Mouse (Mus musculus) thymus, postnatal 25 days (tissue): Measurements from ENCODE around the gene Ralgds.
"Not testable (repeated sequence)": the region's sequence is repeated elsewhere in the genome, so short reads cannot be mapped to it uniquely, and the experiment has no call there.

ENCODE experiments used
- DNase-seq: peaks from one replicate; pipeline ENCODE4 v3.0.0; 2022

The Ralgds gene

GRCm38 (mm10) chr2:28506291-28506690 is 6.6 kb upstream of the Ralgds start:
- DNase-seq: no peak

GRCm38 (mm10) chr2:28511600-28511999 is 1.3 kb upstream of the Ralgds start:
- not testable (repeated sequence) for DNase-seq

- peak; percentile 35 for DNase-seq
Observed at GRCm38 (mm10) chr2:28513431-28514370, 776 bp downstream of the Ralgds start.

GRCm38 (mm10) chr2:28514489-28514888 is 1.6 kb downstream of the Ralgds start:
- DNase-seq: peak; percentile 86

GRCm38 (mm10) chr2:28517206-28517909 is 4.4 kb downstream of the Ralgds start:
- DNase-seq: peak; percentile 71

- peak; percentile 33 for DNase-seq
Observed at GRCm38 (mm10) chr2:28518231-28518630, 5.3 kb downstream of the Ralgds start.

- DNase-seq: no peak
Observed at GRCm38 (mm10) chr2:28520581-28520980, 7.7 kb downstream of the Ralgds start.

- DNase-seq: no peak
Observed at GRCm38 (mm10) chr2:28521571-28522151, 8.7 kb downstream of the Ralgds start.

- no peak for DNase-seq
Observed at GRCm38 (mm10) chr2:28522166-28522565, 9.2 kb downstream of the Ralgds start.

GRCm38 (mm10) chr2:28523643-28524117 is 10.8 kb downstream of the Ralgds start:
- DNase-seq: no peak

GRCm38 (mm10) chr2:28524406-28524805 is 11.5 kb downstream of the Ralgds start:
- no peak for DNase-seq

GRCm38 (mm10) chr2:28525219-28525942 is 12.5 kb downstream of the Ralgds start:
- DNase-seq: no peak

GRCm38 (mm10) chr2:28525943-28526876 is 13.3 kb downstream of the Ralgds start:
- DNase-seq: peak; percentile 19

GRCm38 (mm10) chr2:28527436-28528353 is 14.8 kb downstream of the Ralgds start:
- DNase-seq: no peak

GRCm38 (mm10) chr2:28528354-28528730 is 15.4 kb downstream of the Ralgds start:
- DNase-seq: no peak

- DNase-seq: no peak
Observed at GRCm38 (mm10) chr2:28529856-28530255, 16.9 kb downstream of the Ralgds start.

GRCm38 (mm10) chr2:28530311-28530710 is 17.4 kb downstream of the Ralgds start:
- DNase-seq: no peak

- peak; percentile 73 for DNase-seq
Observed at GRCm38 (mm10) chr2:28532938-28533771, 20.2 kb downstream of the Ralgds start.

- DNase-seq: no peak
Observed at GRCm38 (mm10) chr2:28533901-28534435, 21.0 kb downstream of the Ralgds start.
